Mouse (Mus musculus) thymus, postnatal 14 days (tissue): ENCODE measurements around the gene Mbnl1.
"Not testable (repeated sequence)": the region's sequence is repeated elsewhere in the genome, so short reads cannot be mapped to it uniquely, and the experiment has no call there.

Source experiments
- DNase-seq: peaks from one replicate; pipeline ENCODE4 v3.0.0; 2021

The Mbnl1 gene

GRCm38 (mm10) chr3:60472681-60473177, at the start of gene Mbnl1:
Gene Mbnl1 (plus strand): TSS chr3:60472830.
- peak; percentile 65 for DNase-seq

GRCm38 (mm10) chr3:60424148-60424547, 48.5 kb upstream of the Mbnl1 start:
- no peak for DNase-seq

- DNase-seq, result no peak
These were observed 43.6 kb upstream of the Mbnl1 start for GRCm38 (mm10) chr3:60429049-60429448.

GRCm38 (mm10) chr3:60437254-60437653, 35.4 kb upstream of the Mbnl1 start:
- DNase-seq, result no peak

GRCm38 (mm10) chr3:60437678-60438232, 34.9 kb upstream of the Mbnl1 start:
- DNase-seq, result no peak

- DNase-seq, result no peak
These were observed 33.9 kb upstream of the Mbnl1 start for GRCm38 (mm10) chr3:60438715-60439114.

GRCm38 (mm10) chr3:60461828-60462521, 10.7 kb upstream of the Mbnl1 start:
- DNase-seq, result no peak

GRCm38 (mm10) chr3:60468667-60469066, 4.0 kb upstream of the Mbnl1 start:
- not testable (repeated sequence) for DNase-seq

- DNase-seq, result not testable (repeated sequence)
These were observed 3.3 kb upstream of the Mbnl1 start for GRCm38 (mm10) chr3:60469170-60469805.

GRCm38 (mm10) chr3:60472011-60472680, 484 bp upstream of the Mbnl1 start:
- DNase-seq, result no peak

- peak; percentile 35 for DNase-seq
These were observed 1.4 kb downstream of the Mbnl1 start for GRCm38 (mm10) chr3:60473861-60474653.

GRCm38 (mm10) chr3:60474654-60474972, 2.0 kb downstream of the Mbnl1 start:
- no peak for DNase-seq

- no peak for DNase-seq
These were observed 2.4 kb downstream of the Mbnl1 start for GRCm38 (mm10) chr3:60475055-60475454.

GRCm38 (mm10) chr3:60476751-60477255, 4.2 kb downstream of the Mbnl1 start:
- DNase-seq, result no peak

- DNase-seq, result no peak
These were observed 5.8 kb downstream of the Mbnl1 start for GRCm38 (mm10) chr3:60478433-60478832.

- no peak for DNase-seq
These were observed 8.1 kb downstream of the Mbnl1 start for GRCm38 (mm10) chr3:60480716-60481115.

- DNase-seq, result peak; percentile 58
These were observed 9.2 kb downstream of the Mbnl1 start for GRCm38 (mm10) chr3:60481740-60482399.

GRCm38 (mm10) chr3:60483305-60483704, 10.7 kb downstream of the Mbnl1 start:
- no peak for DNase-seq

GRCm38 (mm10) chr3:60485987-60486712, 13.5 kb downstream of the Mbnl1 start:
- no peak for DNase-seq

GRCm38 (mm10) chr3:60486713-60487170, 14.1 kb downstream of the Mbnl1 start:
- DNase-seq, result no peak

- DNase-seq, result no peak
These were observed 16.9 kb downstream of the Mbnl1 start for GRCm38 (mm10) chr3:60489509-60489908.
